Mouse (Mus musculus) thymus, adult 2 months (tissue): ENCODE results near the gene Hnrnpab. TPM values are rescaled to one million over a fixed set of nuclear protein-coding genes. Genes with fewer than 3 reads are reported as not detected.

Experiments used
- DNase-seq: peaks from one replicate; pipeline ENCODE4 v3.0.0; 2021
- H3K27ac ChIP-seq: fragments of 200-500 bp; 2 replicates; pipeline ENCODE4 v1.5.1; 2012; ENCODE audit warnings: low read length, control low read depth; ENCODE audit not compliant: control insufficient read depth, insufficient read depth
- H3K27me3 ChIP-seq: fragments of 200-500 bp; 2 replicates; pipeline ENCODE4 v1.6.1; 2012; ENCODE audit warnings: mild to moderate bottlenecking, low read length, moderate library complexity, mixed read lengths; ENCODE audit not compliant: control insufficient read depth, insufficient read depth
- H3K36me3 ChIP-seq: fragments of 200-500 bp; 2 replicates; pipeline ENCODE4 v1.6.1; 2012; ENCODE audit warnings: mild to moderate bottlenecking, low read length, moderate library complexity; ENCODE audit not compliant: control insufficient read depth, insufficient read depth
- H3K4me1 ChIP-seq: fragments of 200-500 bp; replicated peaks from 2 replicates; pipeline ENCODE4 v1.6.1; 2012; ENCODE audit warnings: low read length; ENCODE audit not compliant: control insufficient read depth, insufficient read depth
- H3K4me3 ChIP-seq: fragments of 200-500 bp; 2 replicates; pipeline ENCODE4 v1.5.1; 2012; ENCODE audit warnings: mild to moderate bottlenecking, low read length, control low read depth, moderate library complexity; ENCODE audit not compliant: control insufficient read depth, insufficient read depth
- CTCF ChIP-seq: fragments of 200-500 bp; IDR thresholded peaks from 2 replicates; pipeline ENCODE4 v1.5.1; 2012; ENCODE audit warnings: mild to moderate bottlenecking, control low read depth, low read length, moderate library complexity, borderline replicate concordance; ENCODE audit not compliant: control insufficient read depth, poor library complexity, insufficient read depth; ENCODE audit errors: extremely low read depth
- POLR2A ChIP-seq: fragments of 200-500 bp; IDR thresholded peaks from 2 replicates; pipeline ENCODE4 v1.6.1; 2012; ENCODE audit warnings: mild to moderate bottlenecking, low read length, control low read depth, moderate library complexity; ENCODE audit not compliant: control insufficient read depth, poor library complexity, insufficient read depth; ENCODE audit errors: extremely low read depth
- WGBS: fragments of 180-500 bp; shearing (Covaris S2); methylation state at CpG from one replicate; pipeline ENCODE4 v1.1.7; 2018; 5-methylcytosine and 5-hydroxymethylcytosine counted together
- polyA plus RNA-seq: library from polyadenylated mRNA; depleted of rRNA; stranded (reverse); fragments of >200 nt; gene quantifications from 2 replicates; pipeline ENCODE4 v1.2.3, GENCODE M21; 2012

The Hnrnpab gene
- polyA plus RNA-seq, 1 experiment = 533 TPM

GRCm38 (mm10) chr11:51649889-51650199, 43.2 kb upstream of the Hnrnpab start:
- H3K27ac ChIP-seq = no peak overlapping the region
- peaks cover 53% of the 10 kb centered on the region for H3K4me1 ChIP-seq
- 2% methylated on average over 7 of the region's 7 CpGs for WGBS
- H3K36me3 ChIP-seq = no peaks in the 10 kb centered on the region
- TF ChIP-seq CTCF = no peak
- no peak for TF ChIP-seq POLR2A
- H3K27me3 ChIP-seq = no peaks in the 10 kb centered on the region
- no peak for DNase-seq
- peak overlapping the region; percentile 82 for H3K4me3 ChIP-seq

- peaks cover 58% of the 10 kb centered on the region for H3K4me1 ChIP-seq
- 53% methylated on average over 11 of the region's 11 CpGs for WGBS
These were observed 42.7 kb upstream of the Hnrnpab start for GRCm38 (mm10) chr11:51649111-51649888.

GRCm38 (mm10) chr11:51648566-51648965, 41.9 kb upstream of the Hnrnpab start:
- Histone ChIP-seq H3K4me3 (no peak overlapping the region), H3K27me3 (no peaks in the 10 kb centered on the region), H3K27ac (no peak overlapping the region), H3K36me3 (no peaks in the 10 kb centered on the region), H3K4me1 (peaks cover 64% of the 10 kb centered on the region)
- WGBS = 89% methylated on average over 3 of the region's 3 CpGs
- DNase-seq = no peak
- TF ChIP-seq CTCF (no peak), POLR2A (no peak)

More at GRCm38 (mm10) chr11:51649111-51649888, 42.7 kb upstream of the Hnrnpab start:
- DNase-seq = no peak
- Histone ChIP-seq H3K4me3 (peak overlapping the region; percentile 82), H3K27ac (no peak overlapping the region), H3K27me3 (no peaks in the 10 kb centered on the region), H3K36me3 (no peaks in the 10 kb centered on the region)
- TF ChIP-seq CTCF = no peak
- no peak for TF ChIP-seq POLR2A

- Histone ChIP-seq H3K27me3 (no peaks in the 10 kb centered on the region), H3K36me3 (no peaks in the 10 kb centered on the region), H3K4me3 (no peak overlapping the region), H3K4me1 (peaks cover 79% of the 10 kb centered on the region), H3K27ac (peak overlapping the region; percentile 28)
- DNase-seq = peak; percentile 43
- TF ChIP-seq POLR2A (no peak), CTCF (0 out of 2 replicates have a peak, but pooled peaks have one; percentile 10)
- WGBS = 39% methylated on average over 15 of the region's 15 CpGs
These were observed 40.4 kb upstream of the Hnrnpab start for GRCm38 (mm10) chr11:51646751-51647667.

GRCm38 (mm10) chr11:51646245-51646644, 39.6 kb upstream of the Hnrnpab start:
- H3K27ac ChIP-seq = peak overlapping the region; percentile 28; the same call in 1 of the 2 replicates
- no peak for TF ChIP-seq CTCF
- TF ChIP-seq POLR2A = no peak
- H3K4me1 ChIP-seq = peaks cover 84% of the 10 kb centered on the region
- no peaks in the 10 kb centered on the region for H3K36me3 ChIP-seq
- no peaks in the 10 kb centered on the region for H3K27me3 ChIP-seq
- no peak for DNase-seq
- 80% methylated on average over 7 of the region's 7 CpGs for WGBS
- no peak overlapping the region for H3K4me3 ChIP-seq

- no peaks in the 10 kb centered on the region for H3K36me3 ChIP-seq
- 81% methylated on average over 13 of the region's 13 CpGs for WGBS
- peak overlapping the region; percentile 92 for H3K27ac ChIP-seq
- no peak for DNase-seq
- peaks cover 89% of the 10 kb centered on the region for H3K4me1 ChIP-seq
- H3K27me3 ChIP-seq = no peaks in the 10 kb centered on the region
- no peak for TF ChIP-seq POLR2A
- no peak for TF ChIP-seq CTCF
- no peak overlapping the region for H3K4me3 ChIP-seq
These were observed 38.6 kb upstream of the Hnrnpab start for GRCm38 (mm10) chr11:51645293-51645692.

GRCm38 (mm10) chr11:51644217-51644616, 37.6 kb upstream of the Hnrnpab start:
- TF ChIP-seq POLR2A (peak; percentile 58; the same call in 1 of the 2 replicates), CTCF (no peak)
- Histone ChIP-seq H3K27me3 (no peaks in the 10 kb centered on the region), H3K36me3 (no peaks in the 10 kb centered on the region), H3K4me3 (peak overlapping the region; percentile 54), H3K4me1 (peaks cover 82% of the 10 kb centered on the region), H3K27ac (peak overlapping the region; percentile 92)
- DNase-seq = peak; percentile 82
- WGBS = 10% methylated on average over 16 of the region's 16 CpGs
